Mouse (Mus musculus) MEL (cell line): Measurements from ENCODE around the gene Cdca4. TPM values are rescaled to one million over a fixed set of nuclear protein-coding genes. Genes with fewer than 3 reads are reported as not detected.

Experiments used
- DNase-seq: peaks from one replicate; pipeline ENCODE4 v3.0.0; 2011; ENCODE audit warnings: low read depth, low spot score
- H3K27ac ChIP-seq: 2 replicates; pipeline ENCODE4 v1.5.1; 2012; ENCODE audit warnings: low read depth, mild to moderate bottlenecking, control low read depth, low read length, moderate library complexity; ENCODE audit not compliant: control insufficient read depth
- H3K27me3 ChIP-seq, 2 experiments: fragments of 150-350 bp in 1 of 2; sonication (generic) in 1 of 2; 2 replicates each; pipeline ENCODE4 v1.6.1; 2012; ENCODE audit warnings: low read length in 2 of 2, mild to moderate bottlenecking in 2 of 2, improper control_type of control experiment in 1 of 2, moderate library complexity in 1 of 2; ENCODE audit not compliant: insufficient read depth in 2 of 2, control insufficient read depth in 1 of 2
- H3K36me3 ChIP-seq, 2 experiments: 2 replicates each; pipeline ENCODE4 v1.6.1; 2012 to 2014; ENCODE audit warnings: low read length in 2 of 2, improper control_type of control experiment in 1 of 2, inconsistent platforms in 1 of 2, mild to moderate bottlenecking in 1 of 2; ENCODE audit not compliant: insufficient read depth in 2 of 2, control insufficient read depth in 1 of 2
- H3K4me1 ChIP-seq, 2 experiments: fragments of 150-350 bp in 1 of 2; sonication (generic) in 1 of 2; 2 replicates each; pipeline ENCODE4 v1.6.1; 2012; ENCODE audit warnings: low read length in 2 of 2, improper control_type of control experiment in 1 of 2, mild to moderate bottlenecking in 1 of 2; ENCODE audit not compliant: insufficient read depth in 2 of 2, control insufficient read depth in 1 of 2
- H3K4me3 ChIP-seq, 2 experiments: fragments of 150-350 bp in 1 of 2; sonication (generic) in 1 of 2; 2 replicates each; pipeline ENCODE4 v1.5.1; 2012; ENCODE audit warnings: low read depth in 2 of 2, low read length in 2 of 2, mild to moderate bottlenecking in 2 of 2, moderate library complexity in 2 of 2, control low read depth in 1 of 2, improper control_type of control experiment in 1 of 2; ENCODE audit not compliant: control insufficient read depth in 1 of 2, insufficient read depth in 1 of 2
- H3K79me2 ChIP-seq: 2 replicates; pipeline ENCODE4 v1.6.1; 2012; ENCODE audit warnings: mild to moderate bottlenecking, low read length, moderate library complexity; ENCODE audit not compliant: control insufficient read depth, poor library complexity, insufficient read depth
- H3K9ac ChIP-seq: 2 replicates; pipeline ENCODE4 v1.6.1; 2012; ENCODE audit warnings: low read depth, mild to moderate bottlenecking, control low read depth, low read length, moderate library complexity; ENCODE audit not compliant: control insufficient read depth, poor library complexity, severe bottlenecking
- H3K9me3 ChIP-seq: fragments of 150-350 bp; sonication (generic); replicated peaks from 2 replicates; pipeline ENCODE4 v1.6.1; 2012; ENCODE audit warnings: mild to moderate bottlenecking, low read length, improper control_type of control experiment, moderate library complexity; ENCODE audit not compliant: insufficient read depth
- BHLHE40 ChIP-seq: IDR thresholded peaks from 2 replicates; pipeline ENCODE4 v1.6.1; 2012; ENCODE audit warnings: low read depth, mild to moderate bottlenecking, inconsistent platforms, low read length, improper control_type of control experiment, borderline replicate concordance
- E2F4 ChIP-seq: IDR thresholded peaks from 2 replicates; pipeline ENCODE4 v1.6.1; 2011; ENCODE audit warnings: low read depth, low read length, improper control_type of control experiment, borderline replicate concordance
- ELF1 ChIP-seq: IDR thresholded peaks from 2 replicates; pipeline ENCODE4 v1.6.1; 2014; ENCODE audit warnings: low read depth, mild to moderate bottlenecking, inconsistent platforms, low read length, improper control_type of control experiment, moderate library complexity
- EP300 ChIP-seq, 2 experiments: IDR thresholded peaks; 2 replicates each; pipeline ENCODE4 v1.6.1; 2011; ENCODE audit warnings: improper control_type of control experiment in 2 of 2, low read length in 2 of 2, low read depth in 1 of 2, mild to moderate bottlenecking in 1 of 2
- ETS1 ChIP-seq: IDR thresholded peaks from 2 replicates; pipeline ENCODE4 v1.6.1; 2012; ENCODE audit warnings: low read depth, mild to moderate bottlenecking, inconsistent platforms, low read length, improper control_type of control experiment, moderate library complexity
- GABPA ChIP-seq: IDR thresholded peaks from 2 replicates; pipeline ENCODE4 v1.6.1; 2012; ENCODE audit warnings: low read depth, mild to moderate bottlenecking, inconsistent platforms, low read length, improper control_type of control experiment, moderate library complexity
- GATA1 ChIP-seq: IDR thresholded peaks from 2 replicates; pipeline ENCODE4 v1.6.1; 2011; ENCODE audit warnings: low read depth, low read length, improper control_type of control experiment
- HCFC1 ChIP-seq: IDR thresholded peaks from 2 replicates; pipeline ENCODE4 v1.6.1; 2012; ENCODE audit warnings: low read depth, mild to moderate bottlenecking, inconsistent platforms, low read length, improper control_type of control experiment, moderate library complexity
- MAZ ChIP-seq: IDR thresholded peaks from 2 replicates; pipeline ENCODE4 v1.6.1; 2012; ENCODE audit warnings: low read depth, mild to moderate bottlenecking, inconsistent platforms, low read length, improper control_type of control experiment
- MEF2A ChIP-seq: IDR thresholded peaks from 2 replicates; pipeline ENCODE4 v1.6.1; 2014; ENCODE audit warnings: low read depth, mild to moderate bottlenecking, inconsistent platforms, low read length, improper control_type of control experiment; ENCODE audit not compliant: poor library complexity, insufficient replicate concordance, severe bottlenecking; ENCODE audit errors: extremely low read depth
- NELFE ChIP-seq: IDR thresholded peaks from 2 replicates; pipeline ENCODE4 v1.6.1; 2011; ENCODE audit warnings: low read depth, low read length, improper control_type of control experiment
- NRF1 ChIP-seq: IDR thresholded peaks from 2 replicates; pipeline ENCODE4 v1.6.1; 2014; ENCODE audit warnings: low read depth, mild to moderate bottlenecking, inconsistent platforms, low read length, improper control_type of control experiment, moderate library complexity; ENCODE audit not compliant: poor library complexity, insufficient read depth, severe bottlenecking
- POLR2AphosphoS5 ChIP-seq: IDR thresholded peaks from 2 replicates; pipeline ENCODE4 v1.6.1; 2012; ENCODE audit warnings: low read depth, borderline replicate concordance, mild to moderate bottlenecking, inconsistent platforms, low read length, moderate library complexity, mixed read lengths
- SMC3 ChIP-seq: IDR thresholded peaks from 2 replicates; pipeline ENCODE4 v1.6.1; 2011; ENCODE audit warnings: low read depth, low read length, improper control_type of control experiment
- TBP ChIP-seq: IDR thresholded peaks from 2 replicates; pipeline ENCODE4 v1.8.0; 2011; ENCODE audit warnings: low read depth, low read length, improper control_type of control experiment
- UBTF ChIP-seq: IDR thresholded peaks from 2 replicates; pipeline ENCODE4 v1.6.1; 2012; ENCODE audit warnings: low read depth, mild to moderate bottlenecking, inconsistent platforms, low read length, improper control_type of control experiment, moderate library complexity, borderline replicate concordance; ENCODE audit not compliant: insufficient read depth
- USF2 ChIP-seq, 2 experiments: IDR thresholded peaks; 2 replicates each; pipeline ENCODE4 v1.6.1; 2011 to 2012; ENCODE audit warnings: improper control_type of control experiment in 2 of 2, low read length in 2 of 2, borderline replicate concordance in 1 of 2, inconsistent platforms in 1 of 2, low read depth in 1 of 2, mild to moderate bottlenecking in 1 of 2; ENCODE audit not compliant: insufficient read depth in 1 of 2
- ZC3H11A ChIP-seq: IDR thresholded peaks from 2 replicates; pipeline ENCODE4 v1.6.1; 2012; ENCODE audit warnings: low read depth, mild to moderate bottlenecking, inconsistent platforms, low read length, improper control_type of control experiment
- ZKSCAN1 ChIP-seq: IDR thresholded peaks from 2 replicates; pipeline ENCODE4 v1.6.1; 2012; ENCODE audit warnings: low read depth, mild to moderate bottlenecking, inconsistent platforms, low read length, improper control_type of control experiment, moderate library complexity
- ZMIZ1 ChIP-seq: IDR thresholded peaks from 2 replicates; pipeline ENCODE4 v1.6.1; 2012; ENCODE audit warnings: low read depth, mild to moderate bottlenecking, inconsistent platforms, low read length, improper control_type of control experiment, moderate library complexity
- polyA plus RNA-seq, 2 experiments: library from polyadenylated mRNA; stranded (reverse) in 1 of 2; unstranded in 1 of 2; fragments of >175 nt in 1 of 2; fragments of >200 nt in 1 of 2; gene quantifications; 2 replicates each; pipeline versions ENCODE4 v1.2.1 to v1.2.4; 2012; ENCODE audit warnings: low replicate concordance in 2 of 2, low read depth in 1 of 2; ENCODE audit not compliant: insufficient read length in 2 of 2, insufficient read depth in 1 of 2, missing spikeins in 1 of 2
- total RNA-seq: library from RNA; depleted of rRNA; stranded (reverse); fragments of 300-350 nt; gene quantifications from 2 replicates; pipeline ENCODE4 v1.2.3, GENCODE M21; 2012

Cdca4 gene
- total and polyA plus RNA-seq, 3 experiments = 274 to 279 TPM; not detected in 1

GRCm38 (mm10) chr12:112802917-112803316 is 26.3 kb downstream of the Cdca4 start:
- DNase-seq = no peak

GRCm38 (mm10) chr12:112801864-112802846 is 27.1 kb downstream of the Cdca4 start, which contains the start of gene Ahnak2:
TSS of gene Ahnak2 (minus strand) at chr12:112802657.
- peaks cover 8 to 30% of the 10 kb centered on the region in 2 experiments for H3K4me1 ChIP-seq
- H3K9ac ChIP-seq = no peak within 1 kb of the TSS
- H3K4me3 ChIP-seq = no peak within 1 kb of the TSS
- H3K27ac ChIP-seq = no peak within 1 kb of the TSS
- no peak for DNase-seq
- peaks cover 0 to 11% of the 10 kb centered on the region in 2 experiments; a peak in 2 of 4 replicates for H3K36me3 ChIP-seq
- no peaks in the 10 kb centered on the region for H3K79me2 ChIP-seq
- no peak for TF ChIP-seq MEF2A
- no peak for TF ChIP-seq UBTF
- no peak for TF ChIP-seq POLR2AphosphoS5
- no peak for TF ChIP-seq USF2 (IDR thresholded peaks at IDR 0.05; ENCODE audit: borderline replicate concordance in 1 of 2, insufficient read depth in 1 of 2, low read depth in 1 of 2, low read length in 2 of 2)
- TF ChIP-seq TBP = no peak
- TF ChIP-seq, all 39 proteins: peak for 0
- H3K27me3 ChIP-seq = peaks cover 2 to 16% of the 10 kb centered on the region in 2 experiments; a peak in 2 of 4 replicates
- no peaks in the 10 kb centered on the region for H3K9me3 ChIP-seq

More at GRCm38 (mm10) chr12:112802917-112803316, 26.3 kb downstream of the Cdca4 start:
- Histone ChIP-seq H3K9me3 (no peaks in the 10 kb centered on the region), H3K27ac (no peak overlapping the region), H3K79me2 (no peaks in the 10 kb centered on the region), H3K4me3 (no peak overlapping the region), H3K27me3 (peaks cover 2 to 16% of the 10 kb centered on the region in 2 experiments; a peak in 2 of 4 replicates), H3K9ac (no peak overlapping the region), H3K36me3 (peaks cover 0 to 7% of the 10 kb centered on the region in 2 experiments; a peak in 2 of 4 replicates), H3K4me1 (peaks cover 8 to 22% of the 10 kb centered on the region in 2 experiments)
- no peak for TF ChIP-seq SMC3
- TF ChIP-seq ELF1 = no peak
- no peak for TF ChIP-seq E2F4
- no peak for TF ChIP-seq TBP
- TF ChIP-seq UBTF = no peak

- H3K9ac ChIP-seq = no peak overlapping the region
- H3K27me3 ChIP-seq = peaks cover 0 to 9% of the 10 kb centered on the region in 2 experiments; a peak in 2 of 4 replicates
- H3K27ac ChIP-seq = no peak overlapping the region
- H3K36me3 ChIP-seq = peaks cover 0 to 21% of the 10 kb centered on the region in 2 experiments; a peak in 2 of 4 replicates
- peaks cover 11 to 44% of the 10 kb centered on the region in 2 experiments for H3K4me1 ChIP-seq
- H3K4me3 ChIP-seq = no peak overlapping the region
- no peaks in the 10 kb centered on the region for H3K79me2 ChIP-seq
- peak; percentile 91 for DNase-seq
- H3K9me3 ChIP-seq = no peaks in the 10 kb centered on the region
- no peak for TF ChIP-seq ZMIZ1
- no peak for TF ChIP-seq ZKSCAN1
- TF ChIP-seq EP300 (IDR thresholded peaks at IDR 0.05; ENCODE audit: low read depth in 1 of 2, low read length in 2 of 2) = no peak
- TF ChIP-seq SMC3 = peak; percentile 96
- no peak for TF ChIP-seq NRF1
- peak; percentile 90; the same call in 1 of the 2 replicates for TF ChIP-seq MAZ
- no peak for TF ChIP-seq GABPA
- no peak for TF ChIP-seq GATA1
- no peak for TF ChIP-seq ETS1
- no peak for TF ChIP-seq HCFC1
- peak; percentile 76 for TF ChIP-seq ZC3H11A
- no peak for TF ChIP-seq NELFE
- 0 out of 2 replicates have a peak, but pooled peaks have one; percentile 5 for TF ChIP-seq BHLHE40
Observed at GRCm38 (mm10) chr12:112800476-112800875, 28.7 kb downstream of the Cdca4 start.
